Mouse (Mus musculus): ENCODE results near the gene Spire2.
"Not testable (repeated sequence)": the region's sequence is repeated elsewhere in the genome, so short reads cannot be mapped to it uniquely, and the experiment has no call there.

Gene Spire2

DNA sequence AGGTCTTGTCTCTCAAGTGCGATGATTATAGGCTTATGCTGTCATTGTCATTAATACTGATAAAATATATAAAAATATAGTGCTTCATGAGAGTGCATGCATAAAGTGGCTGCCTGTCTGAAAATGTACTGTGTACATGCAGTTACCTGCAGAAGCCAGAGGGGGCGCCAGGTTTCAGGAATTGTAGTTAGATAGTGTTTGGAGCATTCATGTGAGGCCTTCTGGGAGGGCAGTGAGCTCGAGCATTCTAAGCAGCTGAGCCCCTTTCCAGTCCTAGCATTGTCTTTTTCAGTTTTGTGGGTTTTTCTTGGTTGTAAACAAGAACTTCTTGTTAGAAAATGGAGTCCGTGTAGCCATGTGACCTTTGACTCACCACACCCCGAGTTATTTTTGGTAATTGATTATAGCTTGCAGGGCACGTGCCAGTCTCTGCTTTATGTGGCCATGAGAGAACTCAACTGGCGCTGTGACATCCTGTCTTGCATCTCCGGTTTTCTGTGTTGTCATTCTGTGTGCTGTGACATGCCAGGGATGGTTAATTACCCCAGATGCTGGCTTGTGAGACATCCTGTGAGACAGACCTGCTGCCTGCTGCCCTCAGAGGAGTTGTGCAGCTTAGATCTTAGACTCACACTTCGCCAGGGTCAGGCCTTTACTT lies 52.5 kb downstream of the Spire2 start:
- peak in 1 of 2 experiments; percentile 24 for DNase-seq

DNA sequence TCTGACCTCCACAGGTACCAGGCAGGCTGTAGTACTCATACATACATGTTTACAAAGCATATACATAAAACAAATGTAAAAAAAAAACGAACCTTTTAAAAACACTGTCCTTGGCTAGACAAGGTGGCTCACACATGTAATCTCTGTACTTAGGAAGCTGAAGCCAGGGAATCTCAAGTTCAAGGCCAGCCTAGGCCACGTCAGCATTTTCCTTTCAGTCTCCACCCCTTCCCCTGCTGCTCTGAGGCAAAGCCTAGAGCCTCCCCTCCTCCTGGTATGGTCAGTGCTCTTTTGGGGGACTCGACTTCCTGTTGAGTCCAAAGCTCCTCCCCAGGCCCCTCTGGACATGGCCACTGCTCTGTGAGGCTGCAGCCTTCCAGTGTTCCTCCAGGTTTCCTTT lies 54.5 kb downstream of the Spire2 start:
- DNase-seq = no peak

DNA sequence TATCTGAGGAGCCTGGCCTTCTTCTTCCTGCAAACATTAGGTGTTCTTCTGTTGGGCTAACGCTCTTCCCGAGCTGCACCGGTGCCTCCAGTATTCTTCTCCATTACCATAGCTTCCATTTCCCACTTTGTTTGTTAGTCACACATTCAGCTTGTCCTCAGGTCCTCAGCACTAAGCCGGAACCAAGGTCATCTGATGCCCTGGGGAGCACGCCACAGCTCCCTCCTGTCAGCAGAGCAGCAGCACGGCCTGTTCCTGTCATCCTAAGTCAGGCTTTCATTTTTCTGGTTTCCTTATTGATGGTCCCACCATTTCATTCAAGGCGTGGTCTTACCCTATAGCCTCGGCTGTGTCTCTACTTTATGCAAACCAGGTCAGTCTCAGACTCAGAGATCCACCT lies 55.3 kb downstream of the Spire2 start:
- DNase-seq = no peak

DNA sequence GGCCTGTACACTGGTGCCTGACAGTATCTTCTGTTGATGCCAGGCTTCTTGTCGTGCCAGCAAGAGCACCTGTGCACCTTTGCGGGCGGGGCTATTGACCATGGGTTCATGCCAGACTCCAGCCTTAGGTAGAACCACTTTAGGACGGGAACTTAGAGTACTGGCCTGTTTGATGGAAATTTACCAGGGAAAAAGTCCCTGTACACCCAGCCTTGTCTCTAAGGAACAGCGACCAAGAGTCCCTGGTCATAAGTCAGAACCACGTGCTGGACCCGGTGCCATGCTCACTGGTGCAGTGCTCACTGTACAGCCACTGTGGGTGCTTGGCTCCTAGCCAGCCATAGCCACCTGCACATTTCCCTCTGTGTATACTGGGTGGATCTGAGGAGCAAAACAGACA lies 56.5 kb downstream of the Spire2 start:
- DNase-seq = peak; percentile 51

DNA sequence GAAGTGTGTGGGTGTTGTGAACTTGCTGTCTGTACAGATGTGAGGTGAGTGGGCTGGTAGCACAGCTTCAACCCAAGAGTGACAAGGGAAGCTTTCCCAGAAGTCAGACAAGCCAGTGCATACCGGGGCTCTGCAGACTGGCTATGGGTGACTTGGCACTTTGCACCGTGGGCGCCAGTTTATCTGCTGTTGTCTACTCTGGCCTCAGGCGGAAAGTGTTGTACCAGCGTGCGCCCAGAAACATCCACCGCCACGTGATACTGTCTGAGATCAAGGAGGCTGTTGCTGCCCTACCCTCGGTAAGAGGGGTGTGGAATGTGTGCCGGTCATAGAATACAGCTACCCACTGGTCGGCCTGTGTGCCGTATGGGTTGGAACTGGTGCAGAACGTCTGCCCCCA lies 65.8 kb downstream of the Spire2 start:
- no peak for DNase-seq

DNA sequence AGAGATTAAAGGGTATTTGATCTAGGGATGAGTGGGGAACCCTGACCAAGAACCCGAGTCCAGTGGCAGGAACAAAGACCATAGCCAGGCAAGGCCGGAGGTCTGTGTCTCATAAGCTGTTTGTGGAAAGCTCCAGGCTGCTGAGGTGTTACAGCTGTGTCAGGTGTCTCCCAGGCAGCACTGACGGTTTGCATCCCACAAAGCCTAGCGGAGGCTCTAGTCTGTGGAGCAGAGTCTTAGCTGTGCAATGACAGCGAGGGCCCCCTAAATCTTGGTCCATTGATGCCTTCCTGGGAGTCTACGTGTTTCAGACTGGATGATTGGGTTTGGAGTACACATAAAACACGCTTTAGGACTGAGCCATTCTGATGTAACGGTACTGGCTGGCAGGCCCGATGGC lies 69.4 kb downstream of the Spire2 start:
- DNase-seq = no peak

DNA sequence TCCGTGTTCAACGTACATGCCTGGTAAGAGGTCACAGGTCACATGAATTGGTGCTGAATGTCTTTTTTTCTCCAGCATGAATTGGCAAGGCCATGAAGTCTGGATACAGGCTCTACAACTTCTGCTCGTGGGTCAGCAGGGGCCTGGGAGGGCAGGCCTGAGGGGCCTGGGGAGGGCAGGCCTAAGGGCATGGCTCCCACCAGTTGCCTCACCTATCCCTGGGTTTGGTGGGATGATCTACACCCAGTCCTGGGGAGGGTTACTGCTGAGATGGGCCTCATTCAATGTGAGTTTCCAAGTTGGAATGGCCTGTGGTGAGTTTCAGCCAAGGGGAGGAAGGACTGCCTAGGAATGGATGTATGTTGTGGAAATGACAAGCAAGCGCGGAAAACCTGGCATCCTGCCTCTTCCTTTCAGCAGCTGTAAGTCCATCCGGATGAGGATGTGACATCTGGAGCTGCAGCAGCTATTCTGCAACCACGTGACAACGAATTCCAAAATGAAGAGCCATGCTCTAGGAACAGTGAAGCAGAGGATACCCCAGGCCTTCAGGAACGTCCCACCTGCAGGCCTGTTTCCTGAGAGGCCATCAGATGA lies 70.3 kb downstream of the Spire2 start:
- no peak for DNase-seq

DNA sequence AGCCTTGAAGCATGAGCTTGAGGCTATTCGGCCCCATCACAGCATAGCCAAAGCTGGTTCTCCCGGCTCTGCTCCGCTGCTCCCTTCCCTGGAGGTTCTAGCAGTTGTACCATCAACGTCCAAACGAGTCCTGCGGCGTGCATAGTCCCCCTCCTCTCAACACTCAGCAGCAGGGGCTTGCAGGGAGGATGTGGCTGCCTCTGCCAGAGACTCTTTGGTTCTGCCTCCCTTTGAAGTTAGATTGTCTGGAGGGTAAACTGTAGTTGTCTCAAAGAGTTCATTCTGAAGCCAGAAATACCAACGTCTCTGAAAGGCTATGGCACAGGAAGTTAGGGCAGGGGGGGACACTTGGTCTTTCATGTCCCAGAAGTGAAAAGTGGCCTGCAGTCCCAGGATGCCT lies 72.0 kb downstream of the Spire2 start:
- DNase-seq = no peak

DNA sequence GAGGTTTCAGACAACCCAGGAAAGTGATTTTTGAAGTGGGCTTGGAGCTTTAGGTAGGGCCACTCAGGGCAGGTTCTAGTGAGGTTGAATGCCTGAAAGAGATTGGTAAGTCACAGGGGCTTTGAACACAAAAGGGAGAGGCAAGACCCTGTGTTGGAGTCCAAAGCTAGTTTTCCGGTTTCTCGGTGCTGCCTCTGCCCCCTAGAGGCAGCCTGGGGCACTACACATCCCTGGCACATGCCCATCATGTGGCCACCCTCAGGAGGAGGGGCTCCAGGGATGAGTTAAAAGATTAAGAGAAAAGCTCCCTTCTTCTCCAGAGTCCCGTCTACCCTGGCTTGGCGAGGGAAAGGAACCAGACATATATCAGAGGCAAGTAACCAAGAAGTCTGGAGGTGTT lies 74.3 kb downstream of the Spire2 start, which contains the start of gene Mc1r:
Gene Mc1r (plus strand): TSS at position 322 of the 400 bp plus-strand sequence.
- peak; percentile 49 to 67 for DNase-seq

DNA sequence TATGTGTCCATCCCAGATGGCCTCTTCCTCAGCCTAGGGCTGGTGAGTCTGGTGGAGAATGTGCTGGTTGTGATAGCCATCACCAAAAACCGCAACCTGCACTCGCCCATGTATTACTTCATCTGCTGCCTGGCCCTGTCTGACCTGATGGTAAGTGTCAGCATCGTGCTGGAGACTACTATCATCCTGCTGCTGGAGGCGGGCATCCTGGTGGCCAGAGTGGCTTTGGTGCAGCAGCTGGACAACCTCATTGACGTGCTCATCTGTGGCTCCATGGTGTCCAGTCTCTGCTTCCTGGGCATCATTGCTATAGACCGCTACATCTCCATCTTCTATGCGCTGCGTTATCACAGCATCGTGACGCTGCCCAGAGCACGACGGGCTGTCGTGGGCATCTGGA lies 75.1 kb downstream of the Spire2 start:
- no peak for DNase-seq

DNA sequence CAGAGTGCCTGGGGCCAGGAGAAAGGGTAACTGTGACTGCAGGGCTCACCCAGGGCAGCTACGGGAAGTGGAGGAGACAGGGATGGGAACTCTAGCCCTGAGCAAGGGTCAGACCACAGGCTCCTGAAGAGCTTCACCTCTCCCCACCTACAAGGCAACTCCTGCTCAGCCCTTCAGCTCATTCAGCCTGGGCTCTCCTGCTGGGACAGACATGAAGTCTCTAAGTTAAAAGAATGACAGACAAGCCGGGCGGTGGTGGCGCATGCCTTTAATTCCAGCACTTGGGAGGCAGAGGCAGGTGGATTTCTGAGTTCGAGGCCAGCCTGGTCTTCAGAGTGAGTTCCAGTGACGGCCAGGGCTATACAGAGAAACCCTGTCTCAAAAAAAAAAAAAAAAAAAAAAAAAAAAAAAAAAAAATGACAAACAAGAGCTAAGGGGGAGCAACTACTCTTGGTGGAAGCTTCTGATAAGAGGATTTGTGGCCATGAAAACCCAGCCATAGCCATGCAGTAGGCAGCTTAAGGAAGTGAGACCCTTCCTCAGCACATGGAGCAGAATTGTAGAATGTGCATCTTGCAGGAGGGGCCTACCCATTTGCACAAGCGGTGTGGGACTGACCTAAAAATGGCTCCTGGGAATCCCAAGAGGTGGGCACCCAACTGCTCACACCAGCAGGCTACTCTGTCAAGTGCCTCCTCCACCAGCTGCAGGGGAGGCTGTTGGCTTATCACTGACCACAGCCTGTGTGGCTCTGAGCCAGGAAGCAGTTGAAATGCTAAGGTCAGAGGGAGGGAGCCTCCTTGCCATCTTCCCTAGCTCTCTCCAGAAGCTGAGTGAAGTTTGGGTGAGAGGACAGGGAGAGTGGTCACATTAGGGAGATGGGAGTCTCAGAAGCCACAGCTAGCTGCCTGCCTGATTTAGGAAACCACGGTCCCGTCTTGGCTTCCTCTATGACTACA lies 76.4 kb downstream of the Spire2 start:
- no peak for DNase-seq

DNA sequence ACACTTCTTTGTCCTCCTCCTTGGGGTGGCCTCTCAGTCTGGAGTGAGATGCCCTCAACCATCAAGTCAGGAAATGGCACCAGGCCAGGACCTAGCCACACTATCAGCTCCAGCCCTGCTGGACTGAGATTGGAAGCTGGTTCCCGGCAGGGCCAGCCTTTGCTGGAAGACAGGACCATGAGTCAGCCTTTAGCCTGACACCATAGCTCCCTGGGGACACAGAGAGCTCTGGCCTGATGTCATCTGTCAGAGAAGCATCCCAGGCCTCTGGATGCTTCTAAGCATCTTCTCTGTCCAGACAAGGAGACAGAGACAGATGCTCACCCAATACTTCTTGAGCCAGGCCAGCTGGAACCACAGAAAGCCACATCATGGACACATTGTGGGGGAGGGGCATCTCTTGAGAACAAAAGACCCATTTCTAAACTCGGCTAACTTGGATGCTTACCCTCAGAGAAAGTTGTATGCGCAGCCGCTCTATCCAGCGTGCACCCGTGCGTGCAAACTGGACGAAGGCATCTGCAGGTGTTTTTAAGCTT lies 77.6 kb downstream of the Spire2 start:
- no peak for DNase-seq

DNA sequence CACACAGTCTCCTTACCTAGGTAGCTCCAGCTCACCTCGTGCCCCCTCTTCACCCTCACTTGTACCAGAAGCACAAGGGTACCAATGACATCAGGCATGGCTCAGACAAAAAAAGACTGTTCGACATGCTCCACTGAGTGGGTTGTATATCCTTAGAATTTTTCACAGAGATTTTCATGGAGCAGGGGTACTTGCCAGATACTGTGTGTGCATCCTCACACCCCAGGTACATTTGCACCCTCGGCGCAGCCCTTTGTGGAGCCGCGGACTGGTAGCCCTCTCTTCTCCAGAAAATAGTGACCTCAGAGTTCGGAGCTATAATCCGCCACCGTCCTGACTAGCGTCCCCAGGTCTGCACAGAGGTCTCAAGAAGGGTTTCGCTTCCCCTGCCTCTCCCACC lies 78.3 kb downstream of the Spire2 start:
- no peak for DNase-seq

DNA sequence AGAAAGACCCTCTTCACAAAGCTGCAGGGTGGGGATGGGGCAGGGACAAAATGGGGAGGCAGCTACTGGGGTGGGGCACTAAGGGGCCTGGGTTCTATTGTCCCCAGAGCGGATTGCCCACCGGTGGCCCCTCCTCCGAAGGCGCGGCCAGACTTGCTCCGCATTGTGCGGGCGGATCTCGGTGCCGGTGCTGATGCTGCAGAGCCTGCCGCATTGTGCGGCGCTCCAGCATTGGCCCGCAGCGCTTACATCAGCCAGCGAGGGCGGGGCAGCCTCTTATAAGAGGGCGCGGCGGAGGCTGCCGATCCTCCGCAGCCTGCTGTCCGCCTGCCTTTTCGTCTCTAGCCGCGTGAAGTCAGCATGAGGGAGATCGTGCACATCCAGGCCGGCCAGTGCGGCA lies 78.7 kb downstream of the Spire2 start, which contains the start of gene Tubb3:
Gene Tubb3 (plus strand): TSS at position 179 of the 400 bp plus-strand sequence.
- no peak for DNase-seq

DNA sequence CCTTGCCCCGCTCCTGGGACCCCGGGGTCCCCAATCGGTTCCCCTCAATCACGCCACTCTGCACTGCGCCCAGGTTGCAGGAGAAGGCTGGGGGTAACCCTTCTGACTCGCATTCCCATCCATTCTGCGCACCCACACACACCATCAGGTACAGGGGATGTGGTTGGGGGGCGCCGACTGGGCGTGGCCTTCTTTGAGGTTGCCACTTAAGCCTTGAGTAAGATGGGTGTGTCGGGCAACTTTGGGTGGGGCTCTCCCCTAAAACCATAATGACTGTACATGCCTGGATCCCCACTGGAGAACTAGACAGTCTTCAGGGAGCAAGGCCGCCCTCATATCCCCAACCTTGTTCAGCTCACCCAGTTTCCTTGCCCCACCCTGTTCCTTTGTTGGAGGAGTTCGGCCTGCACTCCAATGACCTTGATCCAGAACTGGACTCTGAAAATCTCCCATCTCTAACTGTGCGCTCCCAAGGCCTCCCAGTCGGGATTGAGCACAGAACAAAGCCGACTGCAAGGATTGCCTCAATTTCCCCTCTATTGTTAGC lies 79.3 kb downstream of the Spire2 start:
- DNase-seq = no peak

DNA sequence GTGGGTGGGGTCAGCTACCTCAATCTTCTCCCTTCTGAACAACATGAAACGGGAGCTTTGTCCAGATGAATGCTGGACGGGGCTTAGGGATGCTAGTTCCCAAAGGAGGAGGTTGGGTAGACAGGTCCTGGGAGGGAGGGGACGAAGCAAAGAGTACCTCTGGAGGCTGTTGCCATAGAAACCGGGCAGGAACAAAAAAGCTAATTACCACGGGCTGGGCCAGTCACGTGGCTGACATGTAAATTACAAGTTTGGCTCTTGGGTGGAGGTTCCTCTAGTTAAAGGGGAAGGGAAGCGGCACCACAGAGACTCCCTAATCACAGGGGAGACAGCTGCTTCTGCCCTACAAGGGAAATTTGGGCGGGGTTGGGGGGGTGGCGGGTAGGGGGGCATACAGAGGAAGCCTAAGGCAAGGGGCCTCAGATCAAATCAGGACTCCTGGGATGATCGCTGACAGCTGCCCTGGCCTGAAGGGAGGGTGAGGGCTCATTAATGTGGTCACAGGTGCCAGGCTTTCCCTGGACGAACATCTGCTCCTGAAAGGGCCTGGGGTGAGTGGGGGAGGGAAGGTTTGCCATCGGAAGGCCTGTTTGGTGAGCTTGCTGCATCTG lies 80.2 kb downstream of the Spire2 start:
- no peak for DNase-seq

DNA sequence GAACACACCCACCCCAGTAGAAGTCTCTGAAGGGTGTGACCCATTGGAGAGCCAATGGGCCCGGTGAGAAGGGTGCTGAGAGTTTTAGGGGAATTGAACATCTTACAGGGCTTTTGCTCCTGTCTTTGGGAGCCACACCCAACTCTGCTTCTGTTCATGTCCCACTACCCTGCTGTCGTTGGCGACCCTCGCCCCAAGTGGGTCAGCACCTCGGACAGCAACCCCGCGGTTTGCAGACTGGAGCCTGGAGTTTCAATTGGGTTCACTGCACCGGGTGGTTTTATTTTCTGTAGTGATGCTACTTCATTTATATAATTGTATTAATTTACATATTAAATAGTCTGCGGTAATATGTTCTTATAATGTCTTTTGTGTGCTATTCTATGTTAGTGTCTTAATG lies 81.7 kb downstream of the Spire2 start:
- no peak for DNase-seq

DNA sequence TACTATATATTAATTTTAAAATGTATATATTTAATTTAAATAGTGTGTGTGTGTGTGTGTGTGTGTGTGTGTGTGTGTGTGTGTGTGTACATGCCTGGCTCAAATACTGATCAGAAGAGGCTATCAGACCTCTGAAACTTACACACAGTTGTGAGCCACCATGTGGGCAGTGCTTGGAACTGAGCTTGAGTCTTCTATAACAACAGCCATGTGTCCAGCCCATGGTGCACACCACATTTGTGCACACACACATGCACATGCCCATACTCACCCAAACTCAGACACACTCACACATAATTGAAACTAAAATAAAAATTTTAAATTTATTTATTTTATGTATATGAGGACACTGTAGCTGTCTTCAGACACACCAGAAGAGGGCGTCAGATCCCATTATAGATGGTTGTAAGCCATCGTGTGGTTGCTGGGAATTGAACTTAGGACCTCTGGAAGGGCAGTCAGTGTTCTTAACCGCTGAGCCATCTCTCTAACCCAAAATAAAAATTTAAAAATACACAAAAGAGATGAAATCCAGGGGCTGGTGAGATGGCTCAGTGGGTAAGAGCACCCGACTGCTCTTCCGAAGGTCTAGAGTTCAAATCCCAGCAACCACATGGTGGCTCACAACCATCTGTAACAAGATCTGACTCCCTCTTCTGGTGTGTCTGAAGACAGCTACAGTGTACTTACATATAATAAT lies 82.6 kb downstream of the Spire2 start:
- not testable (repeated sequence) for DNase-seq

DNA sequence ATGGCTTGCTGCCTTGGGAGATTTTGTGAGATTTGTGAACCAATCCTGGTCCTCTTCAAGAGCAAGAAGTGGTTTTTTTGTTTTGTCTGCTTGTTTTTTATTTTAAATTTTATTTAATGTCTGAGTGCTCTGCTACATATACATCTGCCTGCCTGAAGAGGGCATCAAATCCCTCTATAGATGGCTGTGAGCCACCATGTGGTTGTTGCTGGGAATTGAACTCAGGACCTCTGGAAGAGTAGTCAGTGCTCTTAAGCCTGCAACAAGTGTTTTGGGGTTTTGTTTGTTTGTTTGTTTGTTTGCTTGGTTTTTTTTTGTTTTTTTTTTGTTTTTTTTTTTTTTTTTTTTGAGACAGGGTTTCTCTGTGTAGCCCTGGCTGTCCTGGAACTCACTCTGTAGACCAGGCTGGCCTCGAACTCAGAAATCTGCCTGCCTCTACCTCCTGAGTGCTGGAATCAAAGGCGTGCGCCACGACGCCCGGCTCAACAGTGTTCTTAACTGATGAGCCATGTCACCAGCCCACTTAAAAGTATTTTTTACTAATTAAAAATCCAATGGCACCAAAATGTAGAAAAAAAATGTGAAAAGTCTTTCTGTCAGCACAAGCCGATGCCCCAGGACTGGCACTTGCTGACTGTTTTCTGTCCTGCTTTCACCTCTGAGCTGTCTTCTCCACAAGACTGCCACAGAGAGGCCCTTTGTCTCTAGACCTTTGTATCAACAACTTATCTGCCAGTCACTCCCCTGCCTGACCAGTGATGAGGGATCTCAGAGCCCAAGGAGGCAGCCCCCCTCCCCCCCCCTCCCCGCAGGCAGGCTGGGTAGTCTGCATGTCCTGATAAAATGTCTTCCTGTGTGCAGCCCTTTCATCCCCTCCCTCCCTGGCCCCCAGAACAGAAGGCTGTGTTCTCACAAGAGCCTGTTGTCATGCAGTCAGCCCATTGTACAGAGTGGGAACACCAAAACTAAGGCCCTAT lies 83.7 kb downstream of the Spire2 start:
- DNase-seq = no peak

DNA sequence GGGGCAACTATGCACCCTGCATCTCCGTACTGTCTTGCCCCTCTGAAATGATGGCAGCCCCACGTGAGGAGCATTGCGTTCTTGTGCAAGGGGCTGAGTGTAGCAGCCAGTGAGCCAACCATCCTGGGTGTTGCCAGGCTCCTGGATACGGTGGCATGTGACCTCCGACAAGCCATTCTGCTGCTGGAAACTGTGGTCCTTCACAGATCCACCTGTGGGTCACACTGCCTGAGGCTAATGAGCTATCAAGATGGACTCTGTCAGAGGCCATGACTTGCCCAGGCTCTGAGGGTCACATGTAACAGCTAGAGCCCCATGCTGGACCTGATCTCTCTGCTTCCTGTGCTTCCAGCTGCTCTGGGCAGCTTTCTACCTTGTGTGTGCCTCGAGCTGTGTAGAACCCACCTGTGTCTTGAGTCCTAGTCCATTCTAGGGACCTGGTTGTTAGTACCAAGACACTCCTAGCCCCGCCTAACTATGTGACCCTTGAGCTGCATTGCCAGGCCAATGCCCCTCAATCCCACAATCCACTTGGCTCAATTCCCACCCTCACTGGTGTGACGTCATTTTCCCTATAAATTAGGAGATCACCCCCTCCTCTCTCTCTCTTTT lies 84.5 kb downstream of the Spire2 start:
- no peak for DNase-seq
